Mouse (Mus musculus) lung, embryonic 16.5 days (tissue): ENCODE measurements around the gene Defb19. TPM values are rescaled to one million over a fixed set of nuclear protein-coding genes. Genes with fewer than 3 reads are reported as not detected.

ENCODE experiments used
- ATAC-seq: fragments of 200-750 bp; cut with Nextera tagmentation; 2 replicates; pipeline ENCODE4 v1.8.0; 2017; ENCODE audit warnings: low read depth, mild to moderate bottlenecking, moderate library complexity
- H3K27ac ChIP-seq: fragments of 300-500 bp; sonication (generic); 2 replicates; pipeline ENCODE4 v1.5.1; 2014; ENCODE audit warnings: mild to moderate bottlenecking, control low read depth, low read length
- H3K27me3 ChIP-seq: fragments of 300-500 bp; sonication (generic); 2 replicates; pipeline ENCODE4 v1.6.1; 2014; ENCODE audit warnings: low read depth, low read length, mixed read lengths; ENCODE audit not compliant: control insufficient read depth, insufficient read depth
- H3K36me3 ChIP-seq: fragments of 300-500 bp; sonication (generic); 2 replicates; pipeline ENCODE4 v1.6.1; 2014; ENCODE audit warnings: low read length; ENCODE audit not compliant: control insufficient read depth, insufficient read depth
- H3K4me1 ChIP-seq: fragments of 300-500 bp; sonication (generic); replicated peaks from 2 replicates; pipeline ENCODE4 v1.6.1; 2014; ENCODE audit warnings: low read length, mixed read lengths; ENCODE audit not compliant: control insufficient read depth, insufficient read depth
- H3K4me2 ChIP-seq: fragments of 300-500 bp; sonication (generic); 2 replicates; pipeline ENCODE4 v1.6.1; 2014; ENCODE audit warnings: low read depth, low read length, control low read depth
- H3K4me3 ChIP-seq: fragments of 300-500 bp; sonication (generic); 2 replicates; pipeline ENCODE4 v1.5.1; 2014; ENCODE audit warnings: mild to moderate bottlenecking, low read length, control low read depth
- H3K9ac ChIP-seq: fragments of 300-500 bp; sonication (generic); 2 replicates; pipeline ENCODE4 v1.6.1; 2014; ENCODE audit warnings: low read length, control low read depth
- H3K9me3 ChIP-seq: fragments of 300-500 bp; sonication (generic); 2 replicates; pipeline ENCODE4 v1.6.1; 2016; ENCODE audit warnings: low read length; ENCODE audit not compliant: control insufficient read depth
- WGBS: fragments of 180-500 bp; shearing (Covaris S2); extraction: QIAGEN DNeasy Blood & Tissue Kit; methylation state at CpG from one replicate; pipeline ENCODE4 v1.1.7; 2014; 5-methylcytosine and 5-hydroxymethylcytosine counted together
- polyA plus RNA-seq: library from polyadenylated mRNA; unstranded; fragments of >200 nt; fragmentation: Nextera tagmentation; extraction: Ambion mirVana; gene quantifications from 2 replicates; pipeline ENCODE4 v1.2.1, GENCODE M21; 2015

Gene Defb19
- not detected in 2 replicates for polyA plus RNA-seq

GRCm38 (mm10) chr2:152580107-152580506 is at the start of gene Defb19:
Gene Defb19 (minus strand): TSS chr2:152580312.
- ATAC-seq: no peak
- no peaks in the 10 kb centered on the region for H3K9me3 ChIP-seq
- H3K27ac ChIP-seq: no peak within 1 kb of the TSS
- 57% methylated on average over 7 of the region's 7 CpGs for WGBS
- no peaks in the 10 kb centered on the region for H3K4me1 ChIP-seq
- H3K27me3 ChIP-seq: no peaks in the 10 kb centered on the region
- no peak within 1 kb of the TSS for H3K4me2 ChIP-seq
- H3K36me3 ChIP-seq: no peaks in the 10 kb centered on the region
- H3K4me3 ChIP-seq: no peak within 1 kb of the TSS
- no peak within 1 kb of the TSS for H3K9ac ChIP-seq

DNA sequence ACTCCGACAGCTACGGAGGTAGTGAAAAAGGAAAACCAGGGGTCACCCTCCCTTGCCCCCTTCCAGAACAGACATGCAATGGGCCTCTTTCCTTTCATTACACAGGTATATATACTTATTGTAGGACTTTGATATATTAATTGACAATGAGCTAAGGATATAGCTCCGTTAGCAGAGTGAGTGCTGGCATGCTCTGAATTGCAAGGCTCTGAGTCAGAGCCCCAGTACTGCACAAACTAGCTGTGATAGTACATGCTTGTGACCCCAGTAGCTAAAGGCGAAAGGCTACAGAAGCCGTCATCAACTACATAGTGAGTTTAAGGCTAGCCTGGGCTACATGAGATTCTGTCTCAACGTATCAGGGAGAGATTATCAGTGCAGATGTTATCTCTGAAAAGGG is 49.8 kb upstream of the Defb19 start:
- ATAC-seq: no peak
- peaks cover 35% of the 10 kb centered on the region for H3K27me3 ChIP-seq
- no peak overlapping the region for H3K4me3 ChIP-seq
- H3K4me2 ChIP-seq: no peak overlapping the region
- 70% methylated on average over 6 of the region's 6 CpGs for WGBS
- H3K27ac ChIP-seq: no peak overlapping the region
- H3K9ac ChIP-seq: no peak overlapping the region
- H3K9me3 ChIP-seq: no peaks in the 10 kb centered on the region
- H3K4me1 ChIP-seq: peaks cover 15% of the 10 kb centered on the region
- no peaks in the 10 kb centered on the region for H3K36me3 ChIP-seq

DNA sequence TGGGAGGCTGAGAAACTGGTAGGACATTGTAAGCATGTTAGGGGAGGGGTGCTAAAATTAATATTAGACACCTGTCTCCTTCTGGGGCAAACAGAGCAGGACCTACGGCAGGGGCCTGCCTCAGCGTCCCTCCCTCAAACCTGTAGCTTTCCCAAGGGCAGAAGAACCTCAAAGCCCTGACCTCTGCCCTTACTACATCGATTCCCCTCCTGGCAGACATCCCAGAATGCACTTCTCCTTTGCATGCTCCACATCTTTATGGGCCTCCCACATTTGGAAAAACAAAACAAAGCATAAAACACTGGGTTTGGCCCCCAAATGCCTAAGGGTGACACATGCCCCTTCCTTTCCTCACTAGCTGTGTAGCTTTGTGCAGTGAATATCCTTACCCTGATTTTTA is 49.1 kb upstream of the Defb19 start:
- H3K4me1 ChIP-seq: peaks cover 15% of the 10 kb centered on the region
- WGBS: 46% methylated on average over 3 of the region's 3 CpGs
- H3K36me3 ChIP-seq: no peaks in the 10 kb centered on the region
- no peak overlapping the region for H3K9ac ChIP-seq
- H3K27ac ChIP-seq: no peak overlapping the region
- H3K27me3 ChIP-seq: peaks cover 32% of the 10 kb centered on the region
- no peak overlapping the region for H3K4me2 ChIP-seq
- no peak overlapping the region for H3K4me3 ChIP-seq
- no peak for ATAC-seq
- no peaks in the 10 kb centered on the region for H3K9me3 ChIP-seq

- Histone ChIP-seq H3K4me3 (no peak overlapping the region), H3K9ac (no peak overlapping the region), H3K9me3 (no peaks in the 10 kb centered on the region), H3K4me1 (peaks cover 10% of the 10 kb centered on the region), H3K36me3 (no peaks in the 10 kb centered on the region), H3K4me2 (peak overlapping the region; percentile 80), H3K27ac (no peak overlapping the region), H3K27me3 (peaks cover 32% of the 10 kb centered on the region)
- no peak for ATAC-seq
- 49% methylated on average over 17 of the region's 17 CpGs for WGBS
Observed at GRCm38 (mm10) chr2:152628066-152628465, 48.0 kb upstream of the Defb19 start.

- Histone ChIP-seq H3K27ac (no peak within 1 kb of the TSS), H3K27me3 (peaks cover 32% of the 10 kb centered on the region), H3K9me3 (no peaks in the 10 kb centered on the region), H3K36me3 (no peaks in the 10 kb centered on the region), H3K4me3 (peak within 1 kb of the TSS; percentile 53), H3K4me1 (peaks cover 7% of the 10 kb centered on the region; the same call in 1 of the 2 replicates), H3K9ac (peak within 1 kb of the TSS; percentile 68), H3K4me2 (peak within 1 kb of the TSS; percentile 80)
- under 1% methylated on average over 58 of the region's 59 CpGs for WGBS
- peak; percentile 80 for ATAC-seq
Observed at GRCm38 (mm10) chr2:152626774-152627591, 46.9 kb upstream of the Defb19 start, which contains the start of gene Rem1. Gene Rem1 (plus strand): TSS chr2:152626951.

- peaks cover 32% of the 10 kb centered on the region for H3K27me3 ChIP-seq
- 17% methylated on average over 1 of the region's 1 CpGs for WGBS
- H3K9me3 ChIP-seq: no peaks in the 10 kb centered on the region
- H3K4me2 ChIP-seq: no peak overlapping the region
- H3K27ac ChIP-seq: no peak overlapping the region
- no peak for ATAC-seq
- H3K9ac ChIP-seq: no peak overlapping the region
- no peak overlapping the region for H3K4me3 ChIP-seq
- peaks cover 7% of the 10 kb centered on the region; the same call in 1 of the 2 replicates for H3K4me1 ChIP-seq
- H3K36me3 ChIP-seq: no peaks in the 10 kb centered on the region
Observed at GRCm38 (mm10) chr2:152625256-152625655, 45.1 kb upstream of the Defb19 start.

DNA sequence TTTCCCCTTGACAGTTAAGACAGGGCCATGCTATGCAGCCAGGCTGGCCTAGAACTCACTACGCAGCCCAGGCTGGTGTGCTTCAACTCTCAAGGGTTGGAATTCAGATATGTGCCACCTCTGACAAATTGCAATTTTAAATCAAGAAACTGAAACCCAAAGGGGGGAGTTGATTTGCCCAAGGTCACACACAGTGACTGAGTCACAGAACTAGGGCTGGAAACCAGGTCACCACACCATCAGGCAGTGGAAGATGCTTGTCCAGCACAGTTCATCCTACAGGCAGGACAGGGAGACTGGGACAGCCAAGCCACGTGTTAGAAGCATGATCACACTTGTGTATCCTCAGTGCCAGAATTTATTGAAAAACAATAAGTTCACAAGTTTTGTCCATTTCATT is 44.5 kb upstream of the Defb19 start:
- Histone ChIP-seq H3K9ac (no peak overlapping the region), H3K9me3 (no peaks in the 10 kb centered on the region), H3K4me3 (no peak overlapping the region), H3K27me3 (peaks cover 32% of the 10 kb centered on the region), H3K4me1 (peaks cover 7% of the 10 kb centered on the region; the same call in 1 of the 2 replicates), H3K4me2 (no peak overlapping the region), H3K36me3 (no peaks in the 10 kb centered on the region), H3K27ac (no peak overlapping the region)
- 75% methylated on average over 2 of the region's 2 CpGs for WGBS
- no peak for ATAC-seq

GRCm38 (mm10) chr2:152622953-152623352 is 42.8 kb upstream of the Defb19 start, which contains the start of gene Defb25:
Gene Defb25 (minus strand): TSS chr2:152623053.
- 78% methylated on average over 7 of the region's 7 CpGs for WGBS

GRCm38 (mm10) chr2:152622151-152622550 is 42.0 kb upstream of the Defb19 start:
- no peak overlapping the region for H3K9ac ChIP-seq
- WGBS: 86% methylated on average over 13 of the region's 13 CpGs
- no peak overlapping the region for H3K4me3 ChIP-seq
- no peaks in the 10 kb centered on the region for H3K36me3 ChIP-seq
- no peak for ATAC-seq
- no peak overlapping the region for H3K4me2 ChIP-seq
- peaks cover 18% of the 10 kb centered on the region for H3K27me3 ChIP-seq
- no peak overlapping the region for H3K27ac ChIP-seq
- peaks cover 7% of the 10 kb centered on the region; the same call in 1 of the 2 replicates for H3K4me1 ChIP-seq
- H3K9me3 ChIP-seq: no peaks in the 10 kb centered on the region

More at GRCm38 (mm10) chr2:152622953-152623352, 42.8 kb upstream of the Defb19 start, which contains the start of gene Defb25:
- Histone ChIP-seq H3K27ac (no peak within 1 kb of the TSS), H3K4me2 (no peak within 1 kb of the TSS), H3K9me3 (no peaks in the 10 kb centered on the region), H3K9ac (no peak within 1 kb of the TSS), H3K27me3 (peaks cover 25% of the 10 kb centered on the region), H3K4me1 (peaks cover 7% of the 10 kb centered on the region; the same call in 1 of the 2 replicates), H3K36me3 (no peaks in the 10 kb centered on the region), H3K4me3 (no peak within 1 kb of the TSS)
- ATAC-seq: no peak
